Mouse (Mus musculus) 416B (cell line): ENCODE data around the gene Tep1.
A peak's percentile ranks its signal among the peaks of the same experiment; 100 is the strongest.

Experiments
- DNase-seq: peaks from one replicate; pipeline ENCODE4 v3.0.0; 2011; ENCODE audit warnings: low read depth

Tep1 gene

DNA sequence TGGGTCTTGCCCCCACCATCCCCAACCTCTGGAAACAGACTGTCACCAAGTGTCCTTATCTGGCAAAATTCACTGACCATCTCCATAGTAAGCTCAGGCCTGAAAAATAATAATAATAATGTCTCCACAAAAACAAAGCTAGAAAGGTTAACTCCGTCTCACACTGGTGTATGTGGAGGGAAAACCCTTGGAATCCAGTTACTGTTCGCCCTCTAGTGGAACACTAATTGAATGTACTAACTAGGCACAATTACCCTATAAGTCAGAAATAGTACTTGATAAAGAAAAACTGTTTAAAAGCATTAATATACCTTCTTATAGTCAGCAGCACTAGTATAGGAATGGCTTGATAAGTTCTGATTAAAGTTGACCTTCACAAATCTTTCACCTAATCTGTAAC is 82.2 kb downstream of the Tep1 start:
- peak; percentile 72 for DNase-seq

DNA sequence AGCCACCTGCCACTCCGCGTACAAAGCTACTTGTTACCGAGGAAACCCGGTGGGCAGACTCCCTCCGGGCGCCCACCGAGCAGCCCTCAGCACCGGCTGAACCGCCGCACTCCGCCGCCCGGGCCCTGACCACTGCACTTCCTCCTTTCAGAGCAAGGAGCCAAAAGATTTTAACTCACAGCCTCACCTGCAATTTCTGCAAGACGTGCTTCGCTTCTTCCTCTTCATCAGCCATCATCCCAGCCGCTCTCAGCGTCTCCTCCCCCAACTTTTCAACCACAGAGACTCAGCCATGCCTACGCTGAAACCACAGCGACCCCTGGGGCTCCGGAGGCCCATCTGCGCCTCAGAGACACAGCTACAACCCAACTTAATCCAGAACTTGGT is 85.1 kb downstream of the Tep1 start, which contains the start of gene Ttc5:
TSS of gene Ttc5 (minus strand) at position 269 of the 387 bp plus-strand sequence.
- DNase-seq, result peak; percentile 95

DNA sequence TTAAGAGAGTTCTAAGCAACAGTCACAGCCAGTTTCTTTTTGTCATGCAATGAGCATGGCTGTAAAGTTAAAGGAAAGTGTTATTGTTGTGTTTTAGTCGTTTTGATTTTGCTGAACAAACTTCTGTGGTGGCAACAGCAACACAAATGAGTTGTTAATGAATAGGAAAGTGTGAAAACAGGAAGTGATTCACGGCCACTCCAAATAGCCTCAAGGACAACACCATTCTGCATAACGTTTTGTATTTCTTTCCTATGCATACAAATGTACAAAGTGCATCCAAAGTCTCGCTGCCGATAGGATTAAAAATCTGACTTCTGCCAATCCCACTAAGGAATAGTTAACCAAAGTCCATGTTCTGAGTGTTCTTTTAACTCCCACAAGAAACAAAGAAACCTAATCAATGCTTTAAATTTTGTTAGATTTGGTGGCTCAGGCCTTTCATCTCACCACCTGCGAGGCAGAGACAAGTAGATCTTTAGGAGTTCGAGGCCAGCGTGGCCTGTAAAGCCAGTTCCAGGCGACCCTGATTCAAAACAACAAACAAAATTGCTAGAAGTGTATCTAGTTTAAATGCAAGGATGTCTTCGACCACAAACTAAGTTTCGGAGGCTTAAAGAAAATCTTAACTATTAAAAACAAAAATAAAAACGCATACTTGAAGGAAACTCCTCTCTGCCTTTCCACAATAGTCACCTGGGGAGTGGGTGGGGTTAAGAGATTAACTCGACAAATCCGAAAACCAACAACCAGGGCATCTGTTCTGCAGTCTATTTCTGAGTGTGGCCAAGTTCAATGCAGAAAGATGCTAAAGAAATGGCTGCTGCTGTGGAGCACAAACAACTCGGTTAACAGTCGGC is 85.7 kb downstream of the Tep1 start:
- peak; percentile 61 for DNase-seq

DNA sequence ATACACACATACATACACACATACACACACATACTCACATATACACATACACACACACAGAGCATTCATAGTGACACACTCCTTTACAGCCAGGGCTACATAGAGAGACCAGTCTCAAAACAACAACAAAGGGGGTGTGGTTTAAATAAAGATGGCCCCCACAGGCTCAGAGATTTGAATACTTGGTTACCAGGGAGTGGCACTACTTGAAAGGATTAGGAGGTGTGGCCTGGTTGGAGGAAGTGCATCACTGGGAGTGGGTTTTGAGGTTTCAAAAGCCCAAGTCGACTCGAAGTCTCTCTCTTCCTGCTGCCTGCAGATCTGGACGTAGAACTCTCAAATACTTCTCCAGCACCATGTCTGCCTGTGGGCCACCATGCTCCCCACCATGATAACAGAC is 88.2 kb downstream of the Tep1 start:
- no peak for DNase-seq
